Mouse (Mus musculus): ENCODE data around the gene Klk11. TPM values are rescaled to one million over a fixed set of nuclear protein-coding genes. Genes with fewer than 3 reads are reported as not detected.

The Klk11 gene
- total and polyA plus RNA-seq, 2 experiments: not detected

GRCm38 (mm10) chr7:43770701-43771100 is 3.7 kb upstream of the Klk11 start:
- Histone ChIP-seq H3K36me3 (ENCODE audit: control insufficient read depth, insufficient read depth, low read length) (no peaks in the 10 kb centered on the region), H3K9ac (ENCODE audit: low read depth, low read length) (no peak overlapping the region), H3K4me1 (ENCODE audit: control insufficient read depth, insufficient read depth, low read length) (no peaks in the 10 kb centered on the region), H3K27ac (replicated peaks; ENCODE audit: insufficient read depth, low read depth, low read length) (no peak overlapping the region), H3K27me3 (ENCODE audit: control insufficient read depth, insufficient read depth, low read length) (no peaks in the 10 kb centered on the region), H3K79me2 (ENCODE audit: control insufficient read depth, insufficient read depth, low read length) (no peaks in the 10 kb centered on the region), H3K4me3 (ENCODE audit: insufficient read depth, low read depth, low read length) (no peak overlapping the region)
- 95% methylated on average over 10 of the region's 10 CpGs for WGBS
- no peak for TF ChIP-seq CTCF (IDR thresholded peaks at IDR 0.05; ENCODE audit: low read depth, low read length)
- TF ChIP-seq POLR2A (IDR thresholded peaks at IDR 0.05; ENCODE audit: extremely low read depth, insufficient read depth, low read length): no peak
- DNase-seq (ENCODE audit: extremely low read depth, low read depth, low spot score): no peak

- no peaks in the 10 kb centered on the region for H3K27me3 ChIP-seq (ENCODE audit: control insufficient read depth, insufficient read depth, low read length)
These were observed 2.5 kb upstream of the Klk11 start for GRCm38 (mm10) chr7:43771916-43772315.

GRCm38 (mm10) chr7:43772901-43773300 is 1.5 kb upstream of the Klk11 start:
- WGBS: 78% methylated on average over 3 of the region's 3 CpGs
- Histone ChIP-seq H3K4me3 (ENCODE audit: insufficient read depth, low read depth, low read length) (no peak overlapping the region), H3K27ac (replicated peaks; ENCODE audit: insufficient read depth, low read depth, low read length) (no peak overlapping the region), H3K4me1 (ENCODE audit: control insufficient read depth, insufficient read depth, low read length) (no peaks in the 10 kb centered on the region), H3K79me2 (ENCODE audit: control insufficient read depth, insufficient read depth, low read length) (no peaks in the 10 kb centered on the region), H3K36me3 (ENCODE audit: control insufficient read depth, insufficient read depth, low read length) (no peaks in the 10 kb centered on the region), H3K27me3 (ENCODE audit: control insufficient read depth, insufficient read depth, low read length) (no peaks in the 10 kb centered on the region), H3K9ac (ENCODE audit: low read depth, low read length) (no peak overlapping the region)
- no peak for DNase-seq (ENCODE audit: extremely low read depth, low read depth, low spot score)
- TF ChIP-seq CTCF (IDR thresholded peaks at IDR 0.05; ENCODE audit: low read depth, low read length) (no peak), POLR2A (IDR thresholded peaks at IDR 0.05; ENCODE audit: extremely low read depth, insufficient read depth, low read length) (no peak)

More at GRCm38 (mm10) chr7:43771916-43772315, 2.5 kb upstream of the Klk11 start:
- Histone ChIP-seq H3K4me1 (ENCODE audit: control insufficient read depth, insufficient read depth, low read length) (no peaks in the 10 kb centered on the region), H3K27ac (replicated peaks; ENCODE audit: insufficient read depth, low read depth, low read length) (no peak overlapping the region), H3K4me3 (ENCODE audit: insufficient read depth, low read depth, low read length) (no peak overlapping the region), H3K36me3 (ENCODE audit: control insufficient read depth, insufficient read depth, low read length) (no peaks in the 10 kb centered on the region), H3K9ac (ENCODE audit: low read depth, low read length) (no peak overlapping the region), H3K79me2 (ENCODE audit: control insufficient read depth, insufficient read depth, low read length) (no peaks in the 10 kb centered on the region)
- DNase-seq (ENCODE audit: extremely low read depth, low read depth, low spot score): no peak
- 96% methylated on average over 6 of the region's 6 CpGs for WGBS
- TF ChIP-seq CTCF (IDR thresholded peaks at IDR 0.05; ENCODE audit: low read depth, low read length) (no peak), POLR2A (IDR thresholded peaks at IDR 0.05; ENCODE audit: extremely low read depth, insufficient read depth, low read length) (no peak)

DNA sequence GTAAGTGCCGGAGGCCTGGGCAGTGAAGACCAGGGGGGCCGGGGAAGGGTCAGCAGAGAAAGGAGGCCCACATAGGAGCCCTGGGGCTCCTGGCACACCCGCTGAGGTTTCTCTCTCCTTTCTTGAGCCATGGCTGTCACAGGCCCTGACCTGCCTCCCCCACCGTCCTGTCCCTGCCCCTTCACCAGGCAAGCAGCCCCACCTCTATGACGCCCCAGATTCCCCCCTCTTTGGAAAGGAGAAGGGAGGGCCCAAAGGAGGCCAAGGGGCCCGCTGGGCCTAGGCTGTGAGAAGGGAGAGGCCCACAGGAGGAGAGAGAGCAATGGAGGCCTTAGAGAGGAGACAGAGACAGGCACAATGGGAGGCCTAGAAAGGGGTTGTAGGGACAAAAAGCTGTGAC is 398 bp downstream of the Klk11 start:
- WGBS: 81% methylated on average over 6 of the region's 6 CpGs
- H3K4me1 ChIP-seq (ENCODE audit: control insufficient read depth, insufficient read depth, low read length): no peaks in the 10 kb centered on the region
- no peak overlapping the region for H3K27ac ChIP-seq (replicated peaks; ENCODE audit: insufficient read depth, low read depth, low read length)
- no peaks in the 10 kb centered on the region for H3K27me3 ChIP-seq (ENCODE audit: control insufficient read depth, insufficient read depth, low read length)
- no peak for TF ChIP-seq POLR2A (IDR thresholded peaks at IDR 0.05; ENCODE audit: extremely low read depth, insufficient read depth, low read length)
- TF ChIP-seq CTCF (IDR thresholded peaks at IDR 0.05; ENCODE audit: low read depth, low read length): no peak
- no peaks in the 10 kb centered on the region for H3K36me3 ChIP-seq (ENCODE audit: control insufficient read depth, insufficient read depth, low read length)
- H3K9ac ChIP-seq (ENCODE audit: low read depth, low read length): no peak overlapping the region
- no peak overlapping the region for H3K4me3 ChIP-seq (ENCODE audit: insufficient read depth, low read depth, low read length)
- no peak for DNase-seq (ENCODE audit: extremely low read depth, low read depth, low spot score)
- no peaks in the 10 kb centered on the region for H3K79me2 ChIP-seq (ENCODE audit: control insufficient read depth, insufficient read depth, low read length)

GRCm38 (mm10) chr7:43775311-43776057 is 1.1 kb downstream of the Klk11 start:
- Histone ChIP-seq H3K27ac (replicated peaks; ENCODE audit: insufficient read depth, low read depth, low read length) (no peak overlapping the region), H3K27me3 (ENCODE audit: control insufficient read depth, insufficient read depth, low read length) (no peaks in the 10 kb centered on the region), H3K4me1 (ENCODE audit: control insufficient read depth, insufficient read depth, low read length) (no peaks in the 10 kb centered on the region), H3K79me2 (ENCODE audit: control insufficient read depth, insufficient read depth, low read length) (no peaks in the 10 kb centered on the region), H3K9ac (ENCODE audit: low read depth, low read length) (no peak overlapping the region), H3K36me3 (ENCODE audit: control insufficient read depth, insufficient read depth, low read length) (no peaks in the 10 kb centered on the region), H3K4me3 (ENCODE audit: insufficient read depth, low read depth, low read length) (no peak overlapping the region)
- no peak for DNase-seq (ENCODE audit: extremely low read depth, low read depth, low spot score)
- 65% methylated on average over 7 of the region's 7 CpGs for WGBS
- TF ChIP-seq POLR2A (IDR thresholded peaks at IDR 0.05; ENCODE audit: extremely low read depth, insufficient read depth, low read length) (no peak), CTCF (IDR thresholded peaks at IDR 0.05; ENCODE audit: low read depth, low read length) (no peak)

DNA sequence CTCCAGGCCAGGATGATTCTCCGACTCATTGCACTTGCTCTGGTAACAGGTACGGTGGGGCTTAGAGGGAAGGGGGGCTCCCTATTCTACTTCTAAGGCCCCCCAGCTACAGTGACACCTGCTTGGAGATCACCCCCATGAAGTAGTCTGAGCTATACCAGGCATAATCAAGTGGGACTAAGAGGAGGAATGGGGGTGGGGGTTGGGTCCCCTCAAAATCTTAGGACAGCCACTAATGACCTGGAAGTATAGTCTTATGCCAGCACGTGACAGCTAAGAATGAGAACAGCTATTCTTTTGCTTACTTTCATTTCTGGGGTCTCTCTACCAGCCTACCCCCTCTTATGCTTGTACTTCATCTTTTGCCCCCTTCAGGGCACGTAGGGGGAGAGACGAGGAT is 2.1 kb downstream of the Klk11 start:
- 82% methylated on average over 5 of the region's 5 CpGs for WGBS
- H3K4me3 ChIP-seq (ENCODE audit: insufficient read depth, low read depth, low read length): no peak overlapping the region
- no peak overlapping the region for H3K9ac ChIP-seq (ENCODE audit: low read depth, low read length)
- no peaks in the 10 kb centered on the region for H3K4me1 ChIP-seq (ENCODE audit: control insufficient read depth, insufficient read depth, low read length)
- DNase-seq (ENCODE audit: extremely low read depth, low read depth, low spot score): no peak
- H3K36me3 ChIP-seq (ENCODE audit: control insufficient read depth, insufficient read depth, low read length): no peaks in the 10 kb centered on the region
- H3K27ac ChIP-seq (replicated peaks; ENCODE audit: insufficient read depth, low read depth, low read length): no peak overlapping the region
- TF ChIP-seq POLR2A (IDR thresholded peaks at IDR 0.05; ENCODE audit: extremely low read depth, insufficient read depth, low read length): no peak
- TF ChIP-seq CTCF (IDR thresholded peaks at IDR 0.05; ENCODE audit: low read depth, low read length): no peak
- H3K79me2 ChIP-seq (ENCODE audit: control insufficient read depth, insufficient read depth, low read length): no peaks in the 10 kb centered on the region
- no peaks in the 10 kb centered on the region for H3K27me3 ChIP-seq (ENCODE audit: control insufficient read depth, insufficient read depth, low read length)

Data from liver, adult 2 months (tissue).